Mouse (Mus musculus) ES-Bruce4 (cell line): ENCODE results near the gene Unc45b. TPM values are rescaled to one million over a fixed set of nuclear protein-coding genes. Genes with fewer than 3 reads are reported as not detected.
A peak's percentile ranks its signal among the peaks of the same experiment; 100 is the strongest.

Source experiments
- H3K27ac ChIP-seq: 2 replicates; pipeline ENCODE4 v1.5.1; 2012; ENCODE audit warnings: low read length, inconsistent platforms; ENCODE audit not compliant: insufficient read depth
- H3K27me3 ChIP-seq: 2 replicates; pipeline ENCODE4 v1.6.1; 2012; ENCODE audit warnings: mild to moderate bottlenecking, low read length, inconsistent platforms; ENCODE audit not compliant: control insufficient read depth, poor library complexity, insufficient read depth, severe bottlenecking
- H3K36me3 ChIP-seq: 2 replicates; pipeline ENCODE4 v1.6.1; 2012; ENCODE audit warnings: inconsistent platforms, mild to moderate bottlenecking, low read length, moderate library complexity; ENCODE audit not compliant: control insufficient read depth, poor library complexity, insufficient read depth, severe bottlenecking
- H3K4me1 ChIP-seq: one replicate; pipeline ENCODE4 v1.8.1; 2011; ENCODE audit warnings: low read length; ENCODE audit not compliant: control insufficient read depth, insufficient read depth
- H3K4me3 ChIP-seq: 2 replicates; pipeline ENCODE4 v1.5.1; 2011; ENCODE audit warnings: low read depth, mild to moderate bottlenecking, low read length
- H3K9ac ChIP-seq: 2 replicates; pipeline ENCODE4 v1.6.1; 2012; ENCODE audit warnings: low read depth, mild to moderate bottlenecking, inconsistent platforms; ENCODE audit not compliant: poor library complexity, severe bottlenecking
- H3K9me3 ChIP-seq: replicated peaks from 2 replicates; pipeline ENCODE4 v1.6.1; 2012; ENCODE audit warnings: mild to moderate bottlenecking, low read length, inconsistent platforms; ENCODE audit not compliant: control insufficient read depth, poor library complexity, insufficient read depth, severe bottlenecking
- CTCF ChIP-seq: IDR thresholded peaks from one replicate; pipeline ENCODE4 v1.8.1; 2011; ENCODE audit warnings: low read depth, low read length
- EP300 ChIP-seq: IDR thresholded peaks from 2 replicates; pipeline ENCODE4 v1.6.1; 2011; ENCODE audit warnings: low read depth, low read length; ENCODE audit not compliant: insufficient read depth
- POLR2A ChIP-seq: IDR thresholded peaks from one replicate; pipeline ENCODE4 v1.8.1; 2011; ENCODE audit warnings: low read length; ENCODE audit not compliant: insufficient read depth
- polyA plus RNA-seq: library from polyadenylated mRNA; stranded (reverse); fragments of >200 nt; gene quantifications from 2 replicates; pipeline ENCODE4 v1.2.4, GENCODE M21; 2011; ENCODE audit warnings: low read depth; ENCODE audit not compliant: missing spikeins, insufficient read depth, insufficient read length

Unc45b gene
- polyA plus RNA-seq, 1 experiment: 3.5 TPM

GRCm38 (mm10) chr11:82874924-82875323 is 35.4 kb upstream of the Unc45b start:
- H3K36me3 ChIP-seq: peaks cover 7% of the 10 kb centered on the region
- no peaks in the 10 kb centered on the region for H3K9me3 ChIP-seq
- H3K4me1 ChIP-seq: no peaks in the 10 kb centered on the region
- no peaks in the 10 kb centered on the region for H3K27me3 ChIP-seq
- no peak overlapping the region for H3K4me3 ChIP-seq
- H3K27ac ChIP-seq: no peak overlapping the region
- no peak overlapping the region for H3K9ac ChIP-seq
- no peak for TF ChIP-seq POLR2A

- H3K27ac ChIP-seq: no peak overlapping the region
- no peaks in the 10 kb centered on the region for H3K4me1 ChIP-seq
- H3K36me3 ChIP-seq: peaks cover 7% of the 10 kb centered on the region
- H3K27me3 ChIP-seq: no peaks in the 10 kb centered on the region
- peak overlapping the region; percentile 52; the same call in 1 of the 2 replicates for H3K4me3 ChIP-seq
- H3K9me3 ChIP-seq: no peaks in the 10 kb centered on the region
- no peak for TF ChIP-seq POLR2A
- TF ChIP-seq CTCF: no peak
- TF ChIP-seq EP300: no peak
- H3K9ac ChIP-seq: no peak overlapping the region
Observed at GRCm38 (mm10) chr11:82875631-82876030, 34.7 kb upstream of the Unc45b start.

GRCm38 (mm10) chr11:82877726-82878344 is 32.5 kb upstream of the Unc45b start:
- Histone ChIP-seq H3K9me3 (no peaks in the 10 kb centered on the region), H3K36me3 (peaks cover 19% of the 10 kb centered on the region), H3K27me3 (no peaks in the 10 kb centered on the region), H3K4me3 (no peak overlapping the region), H3K9ac (no peak overlapping the region), H3K27ac (no peak overlapping the region), H3K4me1 (peaks cover 8% of the 10 kb centered on the region)
- TF ChIP-seq EP300 (no peak), POLR2A (no peak), CTCF (no peak)

- no peak overlapping the region for H3K4me3 ChIP-seq
- H3K27me3 ChIP-seq: no peaks in the 10 kb centered on the region
- H3K36me3 ChIP-seq: peaks cover 19% of the 10 kb centered on the region
- no peak overlapping the region; the same call in 1 of the 2 replicates for H3K27ac ChIP-seq
- H3K9ac ChIP-seq: no peak overlapping the region
- no peak for TF ChIP-seq EP300
- TF ChIP-seq POLR2A: no peak
- TF ChIP-seq CTCF: no peak
- no peaks in the 10 kb centered on the region for H3K9me3 ChIP-seq
- H3K4me1 ChIP-seq: peaks cover 17% of the 10 kb centered on the region
Observed at GRCm38 (mm10) chr11:82883180-82883579, 27.2 kb upstream of the Unc45b start.

- Histone ChIP-seq H3K36me3 (peaks cover 8% of the 10 kb centered on the region), H3K9me3 (no peaks in the 10 kb centered on the region), H3K9ac (peak overlapping the region; percentile 40; the same call in 1 of the 2 replicates), H3K27ac (no peak overlapping the region), H3K4me3 (no peak overlapping the region), H3K4me1 (peaks cover 15% of the 10 kb centered on the region), H3K27me3 (no peaks in the 10 kb centered on the region)
- TF ChIP-seq EP300 (no peak), CTCF (no peak), POLR2A (no peak)
Observed at GRCm38 (mm10) chr11:82886559-82886958, 23.8 kb upstream of the Unc45b start.

- H3K9ac ChIP-seq: no peak overlapping the region
Observed at GRCm38 (mm10) chr11:82888491-82888946, 21.8 kb upstream of the Unc45b start.

More at GRCm38 (mm10) chr11:82888491-82888946, 21.8 kb upstream of the Unc45b start:
- H3K36me3 ChIP-seq: no peaks in the 10 kb centered on the region
- H3K4me3 ChIP-seq: no peak overlapping the region
- H3K27me3 ChIP-seq: no peaks in the 10 kb centered on the region
- no peaks in the 10 kb centered on the region for H3K9me3 ChIP-seq
- no peak overlapping the region for H3K27ac ChIP-seq
- peaks cover 7% of the 10 kb centered on the region for H3K4me1 ChIP-seq
- TF ChIP-seq CTCF: no peak
- no peak for TF ChIP-seq EP300
- TF ChIP-seq POLR2A: no peak
